Mouse (Mus musculus) CH12.LX (cell line): ENCODE measurements around the gene Taar1. TPM values are rescaled to one million over a fixed set of nuclear protein-coding genes. Genes with fewer than 3 reads are reported as not detected.

Experiments
- DNase-seq: peaks from one replicate; pipeline ENCODE4 v3.0.0-alpha.2; 2013; ENCODE audit errors: extremely low read depth
- H3K27ac ChIP-seq: 2 replicates; pipeline ENCODE4 v1.5.1; 2012; ENCODE audit warnings: low read depth, mild to moderate bottlenecking, control low read depth, moderate library complexity; ENCODE audit not compliant: insufficient read depth
- H3K27me3 ChIP-seq: replicated peaks from 2 replicates; pipeline ENCODE3; 2012; ENCODE audit warnings: inconsistent platforms
- H3K36me3 ChIP-seq, 2 experiments: replicated peaks in 1 of 2; 2 replicates each; pipeline versions ENCODE3 to v1.6.1; 2012; ENCODE audit warnings: inconsistent platforms in 1 of 2, low read length in 1 of 2, mild to moderate bottlenecking in 1 of 2, mixed read lengths in 1 of 2, moderate library complexity in 1 of 2; ENCODE audit not compliant: control insufficient read depth in 1 of 2, insufficient read depth in 1 of 2
- H3K4me1 ChIP-seq, 2 experiments: 2 replicates each; pipeline ENCODE4 v1.6.1; 2012; ENCODE audit warnings: inconsistent platforms in 1 of 2, moderate library complexity in 1 of 2; ENCODE audit not compliant: insufficient read depth in 2 of 2, control insufficient read depth in 1 of 2
- H3K4me2 ChIP-seq: 2 replicates; pipeline ENCODE4 v1.6.1; 2012; ENCODE audit warnings: low read depth, mild to moderate bottlenecking, control low read depth; ENCODE audit not compliant: poor library complexity, insufficient read depth, severe bottlenecking
- H3K4me3 ChIP-seq, 3 experiments: fragments of 150-350 bp in 1 of 3; sonication (generic) in 1 of 3; replicated peaks in 1 of 3; 2 replicates each; pipeline versions ENCODE3 to v1.5.1; 2011 to 2012; ENCODE audit warnings: low read depth in 2 of 3, low read length in 2 of 3, mild to moderate bottlenecking in 2 of 3, moderate library complexity in 2 of 3, control low read depth in 1 of 3, improper control_type of control experiment in 1 of 3, inconsistent platforms in 1 of 3, mixed read lengths in 1 of 3; ENCODE audit not compliant: poor library complexity in 1 of 3
- H3K79me2 ChIP-seq: replicated peaks from 2 replicates; pipeline ENCODE4 v1.6.1; 2012; ENCODE audit warnings: mild to moderate bottlenecking, moderate library complexity; ENCODE audit not compliant: control insufficient read depth, poor library complexity, insufficient read depth, severe bottlenecking; ENCODE audit errors: extremely low read depth
- H3K9ac ChIP-seq: 2 replicates; pipeline ENCODE4 v1.6.1; 2012; ENCODE audit warnings: low read depth, mild to moderate bottlenecking, control low read depth, moderate library complexity; ENCODE audit not compliant: insufficient read depth
- H3K9me3 ChIP-seq: replicated peaks from 2 replicates; pipeline ENCODE3; 2012; ENCODE audit warnings: low read length, inconsistent platforms, mixed read lengths
- BHLHE40 ChIP-seq: IDR thresholded peaks from 2 replicates; pipeline ENCODE4 v1.6.1; 2011; ENCODE audit warnings: mild to moderate bottlenecking, low read depth, low read length, improper control_type of control experiment
- CHD1 ChIP-seq: IDR thresholded peaks from 2 replicates; pipeline ENCODE4 v1.6.1; 2012; ENCODE audit warnings: low read depth, low read length, improper control_type of control experiment, inconsistent platforms
- CHD2 ChIP-seq: IDR thresholded peaks from 2 replicates; pipeline ENCODE4 v1.6.1; 2011; ENCODE audit warnings: low read length, improper control_type of control experiment
- E2F4 ChIP-seq: IDR thresholded peaks from 2 replicates; pipeline ENCODE4 v1.6.1; 2011; ENCODE audit warnings: low read depth, low read length, improper control_type of control experiment; ENCODE audit not compliant: insufficient replicate concordance
- EP300 ChIP-seq: IDR thresholded peaks from 2 replicates; pipeline ENCODE4 v1.6.1; 2011; ENCODE audit warnings: low read length, improper control_type of control experiment
- ETS1 ChIP-seq: conservative IDR thresholded peaks from 2 replicates; pipeline ENCODE4 v1.6.1; 2012; ENCODE audit warnings: low read depth, mild to moderate bottlenecking, inconsistent platforms, low read length, improper control_type of control experiment, moderate library complexity
- GABPA ChIP-seq: IDR thresholded peaks from 2 replicates; pipeline ENCODE4 v1.6.1; 2012; ENCODE audit warnings: low read depth, low read length, improper control_type of control experiment, inconsistent platforms; ENCODE audit not compliant: insufficient replicate concordance
- HCFC1 ChIP-seq: IDR thresholded peaks from 2 replicates; pipeline ENCODE4 v1.6.1; 2012; ENCODE audit warnings: low read depth, mild to moderate bottlenecking, inconsistent platforms, low read length, improper control_type of control experiment
- IRF4 ChIP-seq: IDR thresholded peaks from 2 replicates; pipeline ENCODE4 v1.6.1; 2014; ENCODE audit warnings: low read depth, mild to moderate bottlenecking, inconsistent platforms, low read length, improper control_type of control experiment
- KAT2A ChIP-seq: IDR thresholded peaks from 2 replicates; pipeline ENCODE4 v1.6.1; 2012; ENCODE audit warnings: low read length, improper control_type of control experiment, inconsistent platforms; ENCODE audit not compliant: insufficient replicate concordance
- MAZ ChIP-seq: IDR thresholded peaks from 2 replicates; pipeline ENCODE4 v1.6.1; 2012; ENCODE audit warnings: low read depth, mild to moderate bottlenecking, inconsistent platforms, low read length, improper control_type of control experiment, moderate library complexity
- MEF2A ChIP-seq: IDR thresholded peaks from 2 replicates; pipeline ENCODE4 v1.6.1; 2014; ENCODE audit warnings: low read depth, mild to moderate bottlenecking, inconsistent platforms, low read length, improper control_type of control experiment, borderline replicate concordance
- MXI1 ChIP-seq: IDR thresholded peaks from 2 replicates; pipeline ENCODE4 v1.6.1; 2011; ENCODE audit warnings: mild to moderate bottlenecking, low read depth, low read length, improper control_type of control experiment
- NELFE ChIP-seq: IDR thresholded peaks from 2 replicates; pipeline ENCODE4 v1.6.1; 2011; ENCODE audit warnings: low read depth, low read length, improper control_type of control experiment
- NRF1 ChIP-seq: IDR thresholded peaks from 2 replicates; pipeline ENCODE4 v1.6.1; 2014; ENCODE audit warnings: low read depth, mild to moderate bottlenecking, inconsistent platforms, low read length, improper control_type of control experiment, moderate library complexity
- PAX5 ChIP-seq: IDR thresholded peaks from 2 replicates; pipeline ENCODE4 v1.6.1; 2012; ENCODE audit warnings: low read length, inconsistent platforms, mixed read lengths
- POLR2A ChIP-seq: IDR thresholded peaks from 2 replicates; pipeline ENCODE4 v1.6.1; 2011; ENCODE audit warnings: low read depth, mild to moderate bottlenecking, improper control_type of control experiment, low read length
- RAD21 ChIP-seq: IDR thresholded peaks from 2 replicates; pipeline ENCODE4 v1.6.1; 2011; ENCODE audit warnings: low read depth, mild to moderate bottlenecking, low read length, improper control_type of control experiment, moderate library complexity
- RCOR1 ChIP-seq: conservative IDR thresholded peaks from 2 replicates; pipeline ENCODE4 v1.6.1; 2012; ENCODE audit warnings: low read depth, mild to moderate bottlenecking, inconsistent platforms, low read length, improper control_type of control experiment
- SMC3 ChIP-seq: IDR thresholded peaks from 2 replicates; pipeline ENCODE4 v1.6.1; 2011; ENCODE audit warnings: low read depth, low read length, improper control_type of control experiment
- TCF12 ChIP-seq: IDR thresholded peaks from 2 replicates; pipeline ENCODE4 v1.6.1; 2014; ENCODE audit warnings: low read depth, mild to moderate bottlenecking, inconsistent platforms, low read length, improper control_type of control experiment
- UBTF ChIP-seq: IDR thresholded peaks from 2 replicates; pipeline ENCODE4 v1.6.1; 2012; ENCODE audit warnings: low read depth, mild to moderate bottlenecking, inconsistent platforms, low read length, improper control_type of control experiment, moderate library complexity
- ZC3H11A ChIP-seq: IDR thresholded peaks from 2 replicates; pipeline ENCODE4 v1.6.1; 2012; ENCODE audit warnings: low read depth, mild to moderate bottlenecking, inconsistent platforms, low read length, improper control_type of control experiment
- ZNF384 ChIP-seq: IDR thresholded peaks from 2 replicates; pipeline ENCODE4 v1.6.1; 2012; ENCODE audit warnings: low read depth, low read length, improper control_type of control experiment, inconsistent platforms
- dilution Hi-C: fragments of 300-500 bp; cut with MboI; formaldehyde crosslinking; loops from 2 replicates; pipeline ENCODE4 v1.14.3; 2020; ENCODE audit warnings: low sequenced_read_pairs; ENCODE audit not compliant: extremely low pct_unique_long_range_greater_than_20kb, extremely low pct_ligation_motif_present
- in situ Hi-C: fragments of 300-500 bp; cut with MboI; formaldehyde crosslinking; loops from 3 replicates; pipeline ENCODE4 v1.14.3; 2019; ENCODE audit warnings: low sequenced_read_pairs, low pct_ligation_motif_present, low pct_unique_long_range_greater_than_20kb, mixed read lengths
- polyA plus RNA-seq: library from polyadenylated mRNA; unstranded; fragments of >175 nt; gene quantifications from 2 replicates; pipeline ENCODE4 v1.2.1, GENCODE M21; 2012; ENCODE audit warnings: low read depth; ENCODE audit not compliant: insufficient read length
- total RNA-seq, 2 experiments: library from RNA; depleted of rRNA; stranded (reverse); fragments of 300-350 nt in 1 of 2; fragments of >200 nt in 1 of 2; gene quantifications; 2 replicates each; pipeline ENCODE4 v1.2.3; 2012 to 2014

Gene Taar1
- total and polyA plus RNA-seq, 3 experiments = not detected

DNA sequence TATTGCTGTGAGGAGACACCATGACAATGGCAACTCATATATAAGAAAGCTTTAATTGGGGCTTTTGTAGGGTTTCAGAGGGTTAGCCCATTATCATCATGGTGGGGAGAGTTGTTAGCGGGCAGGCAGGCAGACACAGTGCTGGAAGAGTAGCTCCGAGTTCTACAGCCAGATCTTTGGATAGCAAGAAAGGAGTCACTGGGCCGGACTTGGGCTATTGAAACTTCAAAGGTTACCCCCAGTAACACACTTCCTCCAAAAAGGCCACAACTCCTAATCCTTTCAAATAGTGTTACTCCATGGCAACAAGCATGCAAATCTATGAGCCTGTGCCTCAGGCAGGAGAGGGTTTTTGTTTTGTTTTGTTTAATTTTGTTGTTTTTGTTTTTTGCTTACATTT, 19.0 kb upstream of the Taar1 start:
- no peaks in the 10 kb centered on the region for H3K79me2 ChIP-seq
- no peak overlapping the region for H3K4me2 ChIP-seq
- H3K36me3 ChIP-seq = no peaks in the 10 kb centered on the region
- H3K27me3 ChIP-seq = no peaks in the 10 kb centered on the region
- H3K9ac ChIP-seq = no peak overlapping the region
- in situ Hi-C loops = no loop called here
- no peak for DNase-seq
- no peaks in the 10 kb centered on the region for H3K9me3 ChIP-seq
- no peaks in the 10 kb centered on the region for H3K4me1 ChIP-seq
- dilution Hi-C loops = no loop called here
- no peak overlapping the region for H3K4me3 ChIP-seq
- H3K27ac ChIP-seq = no peak overlapping the region
- TF ChIP-seq SMC3 = no peak
- TF ChIP-seq PAX5 = no peak
- TF ChIP-seq IRF4 = no peak
- no peak for TF ChIP-seq POLR2A
- no peak for TF ChIP-seq RCOR1
- TF ChIP-seq BHLHE40 = no peak
- TF ChIP-seq ZC3H11A = no peak
- TF ChIP-seq TCF12 = no peak
- no peak for TF ChIP-seq NELFE
- no peak for TF ChIP-seq NRF1
- TF ChIP-seq HCFC1 = no peak
- no peak for TF ChIP-seq CHD2
- TF ChIP-seq E2F4 = no peak
- no peak for TF ChIP-seq ETS1
- no peak for TF ChIP-seq ZNF384
- no peak for TF ChIP-seq UBTF
- no peak for TF ChIP-seq RAD21
- no peak for TF ChIP-seq MAZ

DNA sequence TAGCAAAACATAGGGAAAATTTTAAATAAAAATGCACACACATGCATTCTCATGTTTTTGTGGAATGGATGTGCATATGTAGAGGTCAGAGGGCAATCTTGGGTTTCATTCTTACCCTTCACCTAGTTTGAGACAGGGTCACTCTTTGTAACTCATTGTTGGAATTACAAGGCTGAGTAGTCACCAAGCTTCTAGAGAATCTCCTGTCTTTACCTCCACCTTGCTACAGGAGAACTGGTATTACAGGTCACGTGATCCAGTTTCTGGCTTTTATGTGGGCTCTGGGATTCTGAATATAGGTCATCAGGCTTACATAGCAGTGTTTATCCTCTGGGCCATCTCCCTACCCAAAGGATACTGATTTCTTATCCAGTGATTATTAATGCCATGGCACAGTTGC, 14.5 kb upstream of the Taar1 start:
- Histone ChIP-seq H3K4me2 (no peak overlapping the region), H3K4me3 (no peak overlapping the region), H3K27ac (no peak overlapping the region), H3K27me3 (no peaks in the 10 kb centered on the region), H3K36me3 (no peaks in the 10 kb centered on the region), H3K9me3 (no peaks in the 10 kb centered on the region), H3K4me1 (no peaks in the 10 kb centered on the region), H3K9ac (no peak overlapping the region), H3K79me2 (no peaks in the 10 kb centered on the region)
- no peak for DNase-seq
- in situ Hi-C loops (no loop called here), dilution Hi-C loops (no loop called here)
- no peak for TF ChIP-seq RAD21
- no peak for TF ChIP-seq ZC3H11A
- no peak for TF ChIP-seq MEF2A
- TF ChIP-seq GABPA = no peak
- TF ChIP-seq E2F4 = no peak
- TF ChIP-seq UBTF = no peak
- TF ChIP-seq CHD2 = no peak
- TF ChIP-seq EP300 = no peak
- no peak for TF ChIP-seq ETS1
- TF ChIP-seq CHD1 = no peak
- TF ChIP-seq MXI1 = no peak
- TF ChIP-seq KAT2A = no peak
- no peak for TF ChIP-seq POLR2A
- TF ChIP-seq TCF12 = no peak
- TF ChIP-seq MAZ = no peak
